Mouse (Mus musculus) cerebellum, adult 2 months (tissue): Measurements from ENCODE around the gene Gxylt2. TPM values are rescaled to one million over a fixed set of nuclear protein-coding genes. Genes with fewer than 3 reads are reported as not detected.

Experiments
- DNase-seq, 2 experiments: peaks; one replicate each; pipeline ENCODE4 v3.0.0; 2021
- H3K27ac ChIP-seq: fragments of 200-500 bp; 2 replicates; pipeline ENCODE4 v1.5.1; 2012; ENCODE audit warnings: low read length, control low read depth, inconsistent platforms; ENCODE audit not compliant: insufficient read depth
- H3K27me3 ChIP-seq: fragments of 200-500 bp; 2 replicates; pipeline ENCODE4 v1.6.1; 2012; ENCODE audit warnings: inconsistent platforms, mild to moderate bottlenecking, low read length, moderate library complexity; ENCODE audit not compliant: control insufficient read depth, insufficient read depth
- H3K4me1 ChIP-seq: fragments of 200-500 bp; 2 replicates; pipeline ENCODE4 v1.6.1; 2011; ENCODE audit warnings: low read length; ENCODE audit not compliant: control insufficient read depth, insufficient read depth
- H3K4me3 ChIP-seq: fragments of 200-500 bp; replicated peaks from 2 replicates; pipeline ENCODE3; 2011; ENCODE audit warnings: mild to moderate bottlenecking, low read depth, low read length, control low read depth; ENCODE audit not compliant: insufficient read depth
- CTCF ChIP-seq: fragments of 200-500 bp; IDR thresholded peaks from 2 replicates; pipeline ENCODE4 v1.5.1; 2011; ENCODE audit warnings: low read depth, mild to moderate bottlenecking, control low read depth, low read length, moderate library complexity, borderline replicate concordance; ENCODE audit not compliant: insufficient read depth
- POLR2A ChIP-seq: fragments of 200-500 bp; IDR thresholded peaks from 2 replicates; pipeline ENCODE4 v1.6.1; 2011; ENCODE audit warnings: low read length, control low read depth, borderline replicate concordance; ENCODE audit not compliant: insufficient read depth
- WGBS: fragments of 180-500 bp; shearing (Covaris S2); methylation state at CpG from one replicate; pipeline ENCODE4 v1.1.7; 2018; 5-methylcytosine and 5-hydroxymethylcytosine counted together
- polyA plus RNA-seq: library from polyadenylated mRNA; depleted of rRNA; stranded (reverse); fragments of >200 nt; gene quantifications from 2 replicates; pipeline ENCODE4 v1.2.3, GENCODE M21; 2012; rRNA removed

The Gxylt2 gene
- polyA plus RNA-seq, 1 experiment: 0.31 TPM

GRCm38 (mm10) chr6:100834489-100835160 lies 130.1 kb downstream of the Gxylt2 start:
- Histone ChIP-seq H3K27ac (no peak overlapping the region), H3K4me1 (peaks cover 7% of the 10 kb centered on the region; the same call in 1 of the 2 replicates), H3K27me3 (no peaks in the 10 kb centered on the region), H3K4me3 (peak overlapping the region; percentile 64)
- DNase-seq: no peak
- WGBS: 34% methylated on average over 9 of the region's 9 CpGs
- TF ChIP-seq POLR2A (no peak), CTCF (no peak)

- WGBS: 89% methylated on average over 4 of the region's 4 CpGs
- H3K4me3 ChIP-seq: no peak overlapping the region
- DNase-seq: no peak
- no peak for TF ChIP-seq CTCF
- no peak for TF ChIP-seq POLR2A
- H3K27ac ChIP-seq: no peak overlapping the region
- no peaks in the 10 kb centered on the region for H3K27me3 ChIP-seq
- H3K4me1 ChIP-seq: no peaks in the 10 kb centered on the region
Measured at GRCm38 (mm10) chr6:100845058-100845457, 140.5 kb downstream of the Gxylt2 start.

- no peak for DNase-seq
- Histone ChIP-seq H3K4me3 (no peak overlapping the region), H3K27ac (no peak overlapping the region), H3K4me1 (no peaks in the 10 kb centered on the region; the same call in 1 of the 2 replicates), H3K27me3 (no peaks in the 10 kb centered on the region)
- no peak for TF ChIP-seq CTCF
- no peak for TF ChIP-seq POLR2A
- WGBS: 90% methylated on average over 5 of the region's 5 CpGs
Measured at GRCm38 (mm10) chr6:100847264-100847663, 142.7 kb downstream of the Gxylt2 start.

- H3K4me1 ChIP-seq: no peaks in the 10 kb centered on the region; the same call in 1 of the 2 replicates
- TF ChIP-seq POLR2A (no peak), CTCF (no peak)
- H3K27ac ChIP-seq: no peak overlapping the region
- WGBS: 74% methylated on average over 9 of the region's 9 CpGs
- peak; percentile 4 to 16 for DNase-seq
- no peaks in the 10 kb centered on the region for H3K27me3 ChIP-seq
- no peak overlapping the region for H3K4me3 ChIP-seq
Measured at GRCm38 (mm10) chr6:100848682-100849375, 144.3 kb downstream of the Gxylt2 start.

- no peaks in the 10 kb centered on the region for H3K27me3 ChIP-seq
- H3K27ac ChIP-seq: no peak overlapping the region
- H3K4me3 ChIP-seq: no peak overlapping the region
- TF ChIP-seq CTCF (no peak), POLR2A (no peak)
- H3K4me1 ChIP-seq: no peaks in the 10 kb centered on the region; the same call in 1 of the 2 replicates
- DNase-seq: peak in 1 of 2 experiments; percentile 3
- 92% methylated on average over 9 of the region's 9 CpGs for WGBS
Measured at GRCm38 (mm10) chr6:100850671-100851081, 146.1 kb downstream of the Gxylt2 start.

- H3K4me3 ChIP-seq: no peak overlapping the region
- no peak for DNase-seq
- TF ChIP-seq CTCF (no peak), POLR2A (no peak)
- no peaks in the 10 kb centered on the region; the same call in 1 of the 2 replicates for H3K4me1 ChIP-seq
- no peak overlapping the region for H3K27ac ChIP-seq
- WGBS: 86% methylated on average over 5 of the region's 5 CpGs
- no peaks in the 10 kb centered on the region for H3K27me3 ChIP-seq
Measured at GRCm38 (mm10) chr6:100851083-100851482, 146.5 kb downstream of the Gxylt2 start.

Other genes starting within 250 kb of the Gxylt2 start
- 3.6 and 3.8 TPM in 2 replicates for gene Shq1, start 33.6 kb upstream of the Gxylt2 start, polyA plus RNA-seq
- 32.0 and 33.6 TPM in 2 replicates for gene Ppp4r2, start 128.9 kb downstream of the Gxylt2 start, polyA plus RNA-seq